Mouse (Mus musculus) kidney, adult 11 months (tissue): Measurements from ENCODE around the gene Tmem246.
"Not testable (repeated sequence)": the region's sequence is repeated elsewhere in the genome, so short reads cannot be mapped to it uniquely, and the experiment has no call there.

Source experiments
- DNase-seq: peaks from one replicate; pipeline ENCODE4 v3.0.0; 2022

Tmem246 gene

GRCm38 (mm10) chr4:49597183-49598100 is at the start of gene Tmem246:
Gene Tmem246, minus strand, starts transcription at chr4:49597876.
- DNase-seq = peak; percentile 69

- no peak for DNase-seq
Measured at GRCm38 (mm10) chr4:49639913-49640312, 42.2 kb upstream of the Tmem246 start.

GRCm38 (mm10) chr4:49637821-49638220 is 40.1 kb upstream of the Tmem246 start:
- no peak for DNase-seq

- no peak for DNase-seq
Measured at GRCm38 (mm10) chr4:49632139-49632481, 34.4 kb upstream of the Tmem246 start.

- DNase-seq = peak; percentile 95
Measured at GRCm38 (mm10) chr4:49631319-49632138, 33.9 kb upstream of the Tmem246 start, which contains the start of gene Rnf20. Gene Rnf20, plus strand, starts transcription at chr4:49632006.

- DNase-seq = peak; percentile 65
Measured at GRCm38 (mm10) chr4:49628941-49629340, 31.3 kb upstream of the Tmem246 start.

GRCm38 (mm10) chr4:49626973-49627372 is 29.3 kb upstream of the Tmem246 start:
- DNase-seq = peak; percentile 60

GRCm38 (mm10) chr4:49624969-49625368 is 27.3 kb upstream of the Tmem246 start:
- not testable (repeated sequence) for DNase-seq

- no peak for DNase-seq
Measured at GRCm38 (mm10) chr4:49623916-49624315, 26.2 kb upstream of the Tmem246 start.

- DNase-seq = no peak
Measured at GRCm38 (mm10) chr4:49622272-49622671, 24.6 kb upstream of the Tmem246 start.

- DNase-seq = not testable (repeated sequence)
Measured at GRCm38 (mm10) chr4:49619861-49620260, 22.2 kb upstream of the Tmem246 start.

GRCm38 (mm10) chr4:49616924-49617323 is 19.2 kb upstream of the Tmem246 start:
- no peak for DNase-seq

GRCm38 (mm10) chr4:49605459-49605858 is 7.8 kb upstream of the Tmem246 start:
- no peak for DNase-seq

GRCm38 (mm10) chr4:49604616-49605015 is 6.9 kb upstream of the Tmem246 start:
- no peak for DNase-seq

GRCm38 (mm10) chr4:49604016-49604546 is 6.4 kb upstream of the Tmem246 start:
- DNase-seq = no peak

- DNase-seq = peak; percentile 19
Measured at GRCm38 (mm10) chr4:49603161-49603560, 5.5 kb upstream of the Tmem246 start.

GRCm38 (mm10) chr4:49596846-49597182 is 862 bp downstream of the Tmem246 start:
- no peak for DNase-seq

- DNase-seq = no peak
Measured at GRCm38 (mm10) chr4:49590152-49590551, 7.5 kb downstream of the Tmem246 start.

GRCm38 (mm10) chr4:49586811-49587210 is 10.9 kb downstream of the Tmem246 start:
- no peak for DNase-seq

GRCm38 (mm10) chr4:49585524-49586101 is 12.1 kb downstream of the Tmem246 start:
- no peak for DNase-seq

- no peak for DNase-seq
Measured at GRCm38 (mm10) chr4:49583965-49584831, 13.5 kb downstream of the Tmem246 start.

GRCm38 (mm10) chr4:49581256-49581655 is 16.4 kb downstream of the Tmem246 start:
- no peak for DNase-seq
